Mouse (Mus musculus) hindbrain, embryonic 16.5 days (tissue): ENCODE data around the gene Ugt1a10. TPM values are rescaled to one million over a fixed set of nuclear protein-coding genes. Genes with fewer than 3 reads are reported as not detected.

Experiments used
- ATAC-seq: fragments of 200-750 bp; cut with Nextera tagmentation; 2 replicates; pipeline ENCODE4 v1.8.0; 2017; ENCODE audit warnings: moderate TSS enrichment, moderate library complexity
- H3K27ac ChIP-seq: fragments of 300-500 bp; sonication (generic); 2 replicates; pipeline ENCODE4 v1.5.1; 2014; ENCODE audit warnings: low read depth, mild to moderate bottlenecking, control low read depth, low read length, moderate library complexity
- H3K27me3 ChIP-seq: fragments of 300-500 bp; sonication (generic); replicated peaks from 2 replicates; pipeline ENCODE4 v1.6.1; 2014; ENCODE audit warnings: low read length; ENCODE audit not compliant: control insufficient read depth, insufficient read depth
- H3K36me3 ChIP-seq: fragments of 300-500 bp; sonication (generic); 2 replicates; pipeline ENCODE4 v1.6.1; 2014; ENCODE audit warnings: mild to moderate bottlenecking, low read length, moderate library complexity, mixed read lengths; ENCODE audit not compliant: control insufficient read depth, insufficient read depth
- H3K4me1 ChIP-seq: fragments of 300-500 bp; sonication (generic); 2 replicates; pipeline ENCODE4 v1.6.1; 2014; ENCODE audit warnings: low read depth, low read length; ENCODE audit not compliant: control insufficient read depth, insufficient read depth
- H3K4me2 ChIP-seq: fragments of 300-500 bp; sonication (generic); 2 replicates; pipeline ENCODE4 v1.6.1; 2014; ENCODE audit warnings: mild to moderate bottlenecking, low read length, control low read depth, moderate library complexity
- H3K4me3 ChIP-seq: fragments of 300-500 bp; sonication (generic); 2 replicates; pipeline ENCODE4 v1.5.1; 2014; ENCODE audit warnings: mild to moderate bottlenecking, low read length, control low read depth, moderate library complexity
- H3K9ac ChIP-seq: fragments of 300-500 bp; sonication (generic); 2 replicates; pipeline ENCODE4 v1.6.1; 2014; ENCODE audit warnings: low read depth, mild to moderate bottlenecking, control low read depth, low read length, moderate library complexity
- H3K9me3 ChIP-seq: fragments of 300-500 bp; sonication (generic); 2 replicates; pipeline ENCODE4 v1.6.1; 2014; ENCODE audit warnings: mild to moderate bottlenecking, low read length, moderate library complexity; ENCODE audit not compliant: control insufficient read depth
- WGBS: fragments of 180-500 bp; shearing (Covaris S2); extraction: QIAGEN DNeasy Blood & Tissue Kit; methylation state at CpG from one replicate; pipeline ENCODE4 v1.1.7; 2014; 5-methylcytosine and 5-hydroxymethylcytosine counted together
- polyA plus RNA-seq: library from polyadenylated mRNA; unstranded; fragments of >200 nt; fragmentation: Nextera tagmentation; extraction: Ambion mirVana; gene quantifications from 2 replicates; pipeline ENCODE4 v1.2.1, GENCODE M21; 2015

Gene Ugt1a10
- polyA plus RNA-seq, 1 experiment from 2014 or later, result not detected

GRCm38 (mm10) chr1:88195687-88196086 lies 140.5 kb downstream of the Ugt1a10 start:
- no peak overlapping the region for H3K4me2 ChIP-seq
- WGBS, result 91% methylated on average over 1 of the region's 1 CpGs
- H3K4me3 ChIP-seq, result no peak overlapping the region
- no peak overlapping the region for H3K9ac ChIP-seq
- no peak for ATAC-seq
- H3K27me3 ChIP-seq, result no peaks in the 10 kb centered on the region
- no peak overlapping the region for H3K27ac ChIP-seq
- H3K36me3 ChIP-seq, result no peaks in the 10 kb centered on the region
- H3K4me1 ChIP-seq, result no peaks in the 10 kb centered on the region
- no peaks in the 10 kb centered on the region for H3K9me3 ChIP-seq

GRCm38 (mm10) chr1:88197443-88197842 lies 142.3 kb downstream of the Ugt1a10 start:
- 73% methylated on average over 3 of the region's 3 CpGs for WGBS
- Histone ChIP-seq H3K27me3 (no peaks in the 10 kb centered on the region), H3K9ac (no peak overlapping the region), H3K4me3 (no peak overlapping the region), H3K36me3 (no peaks in the 10 kb centered on the region), H3K27ac (no peak overlapping the region), H3K9me3 (no peaks in the 10 kb centered on the region), H3K4me1 (no peaks in the 10 kb centered on the region), H3K4me2 (no peak overlapping the region)
- no peak for ATAC-seq

DNA sequence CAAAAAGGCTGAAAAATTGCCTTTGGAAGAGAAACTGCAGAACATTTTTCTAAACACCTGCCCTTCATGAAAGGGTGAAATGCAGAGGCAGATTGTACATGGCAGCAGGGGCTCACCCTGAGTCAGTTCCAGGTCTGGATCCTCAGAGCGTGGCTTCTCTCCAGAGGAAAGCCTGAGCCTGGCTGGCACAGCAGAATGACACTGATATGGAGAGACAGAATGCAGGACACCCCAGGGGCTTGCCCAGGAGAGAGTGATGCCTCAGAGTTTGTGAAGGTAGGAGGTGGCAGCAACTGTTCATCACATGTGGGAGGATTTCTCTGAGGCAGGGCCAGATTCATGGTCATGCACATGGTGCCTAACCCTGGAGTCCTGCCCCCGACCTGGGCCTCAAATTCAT lies 144.8 kb downstream of the Ugt1a10 start:
- ATAC-seq, result no peak
- 78% methylated on average over 2 of the region's 2 CpGs for WGBS
- H3K36me3 ChIP-seq, result no peaks in the 10 kb centered on the region
- H3K27ac ChIP-seq, result no peak overlapping the region
- no peak overlapping the region for H3K4me2 ChIP-seq
- no peak overlapping the region for H3K9ac ChIP-seq
- no peak overlapping the region for H3K4me3 ChIP-seq
- H3K9me3 ChIP-seq, result peaks cover 6% of the 10 kb centered on the region
- H3K27me3 ChIP-seq, result no peaks in the 10 kb centered on the region
- H3K4me1 ChIP-seq, result no peaks in the 10 kb centered on the region

- no peak within 1 kb of the TSS for H3K4me2 ChIP-seq
- H3K4me1 ChIP-seq, result 0 out of 2 replicates have a peak, but pooled peaks cover 2% of the 10 kb centered on the region
- H3K9ac ChIP-seq, result no peak within 1 kb of the TSS
- H3K36me3 ChIP-seq, result no peaks in the 10 kb centered on the region
- H3K4me3 ChIP-seq, result no peak within 1 kb of the TSS
- no peak within 1 kb of the TSS for H3K27ac ChIP-seq
- H3K9me3 ChIP-seq, result peaks cover 8% of the 10 kb centered on the region
- no peaks in the 10 kb centered on the region for H3K27me3 ChIP-seq
- 85% methylated on average over 7 of the region's 7 CpGs for WGBS
- no peak for ATAC-seq
Observed at GRCm38 (mm10) chr1:88200456-88200855, 145.3 kb downstream of the Ugt1a10 start, which contains the start of gene Ugt1a2. Ugt1a2 (plus strand) TSS chr1:88200601.

- 6% methylated on average over 57 of the region's 62 CpGs for WGBS
- Histone ChIP-seq H3K27ac (peak within 1 kb of the TSS; percentile 68), H3K4me3 (peak within 1 kb of the TSS; percentile 63), H3K36me3 (no peaks in the 10 kb centered on the region), H3K9me3 (peaks cover 11% of the 10 kb centered on the region), H3K27me3 (no peaks in the 10 kb centered on the region), H3K4me2 (peak within 1 kb of the TSS; percentile 96), H3K9ac (peak within 1 kb of the TSS; percentile 80), H3K4me1 (peaks cover 7% of the 10 kb centered on the region)
- peak; percentile 100 for ATAC-seq
Observed at GRCm38 (mm10) chr1:88205294-88205922, 150.2 kb downstream of the Ugt1a10 start, which contains the start of gene Dnajb3. Dnajb3 (minus strand) TSS chr1:88205782.

GRCm38 (mm10) chr1:88206843-88207479 lies 151.8 kb downstream of the Ugt1a10 start:
- Histone ChIP-seq H3K4me2 (no peak overlapping the region), H3K27me3 (no peaks in the 10 kb centered on the region), H3K4me3 (no peak overlapping the region), H3K9ac (no peak overlapping the region), H3K9me3 (peaks cover 18% of the 10 kb centered on the region), H3K36me3 (no peaks in the 10 kb centered on the region), H3K4me1 (peaks cover 7% of the 10 kb centered on the region), H3K27ac (no peak overlapping the region)
- ATAC-seq, result no peak
- WGBS, result 82% methylated on average over 2 of the region's 2 CpGs

DNA sequence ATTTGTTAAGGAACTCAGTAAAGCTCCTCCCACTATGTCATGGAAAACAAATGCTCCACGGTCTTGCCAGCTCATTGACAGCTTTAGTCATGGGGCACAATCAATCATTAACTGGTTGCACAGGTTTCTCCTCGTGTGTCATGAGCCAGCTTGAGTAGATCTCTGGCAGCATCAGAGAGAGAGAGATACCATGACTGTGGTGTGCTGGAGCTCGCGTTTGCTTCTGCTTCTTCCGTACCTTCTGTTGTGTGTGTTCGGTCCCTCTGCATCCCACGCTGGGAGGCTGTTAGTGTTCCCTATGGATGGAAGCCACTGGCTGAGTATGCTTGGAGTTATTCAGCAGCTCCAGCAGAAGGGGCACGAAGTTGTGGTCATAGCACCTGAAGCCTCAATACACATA lies 156.6 kb downstream of the Ugt1a10 start, which contains the start of gene Ugt1a1:
Ugt1a1 (plus strand) TSS at position 148 of the 400 bp plus-strand sequence.
- 69% methylated on average over 8 of the region's 8 CpGs for WGBS
- Histone ChIP-seq H3K4me1 (no peaks in the 10 kb centered on the region), H3K4me2 (no peak within 1 kb of the TSS), H3K36me3 (no peaks in the 10 kb centered on the region), H3K27ac (no peak within 1 kb of the TSS), H3K9ac (no peak within 1 kb of the TSS), H3K9me3 (peaks cover 55% of the 10 kb centered on the region), H3K27me3 (no peaks in the 10 kb centered on the region), H3K4me3 (no peak within 1 kb of the TSS)
- no peak for ATAC-seq

GRCm38 (mm10) chr1:88212341-88213045 lies 157.3 kb downstream of the Ugt1a10 start:
- H3K4me2 ChIP-seq, result no peak overlapping the region
- 63% methylated on average over 8 of the region's 8 CpGs for WGBS
- no peak overlapping the region for H3K4me3 ChIP-seq
- H3K27me3 ChIP-seq, result no peaks in the 10 kb centered on the region
- no peaks in the 10 kb centered on the region for H3K4me1 ChIP-seq
- peaks cover 62% of the 10 kb centered on the region for H3K9me3 ChIP-seq
- no peak overlapping the region for H3K9ac ChIP-seq
- H3K27ac ChIP-seq, result no peak overlapping the region
- ATAC-seq, result no peak
- H3K36me3 ChIP-seq, result no peaks in the 10 kb centered on the region

DNA sequence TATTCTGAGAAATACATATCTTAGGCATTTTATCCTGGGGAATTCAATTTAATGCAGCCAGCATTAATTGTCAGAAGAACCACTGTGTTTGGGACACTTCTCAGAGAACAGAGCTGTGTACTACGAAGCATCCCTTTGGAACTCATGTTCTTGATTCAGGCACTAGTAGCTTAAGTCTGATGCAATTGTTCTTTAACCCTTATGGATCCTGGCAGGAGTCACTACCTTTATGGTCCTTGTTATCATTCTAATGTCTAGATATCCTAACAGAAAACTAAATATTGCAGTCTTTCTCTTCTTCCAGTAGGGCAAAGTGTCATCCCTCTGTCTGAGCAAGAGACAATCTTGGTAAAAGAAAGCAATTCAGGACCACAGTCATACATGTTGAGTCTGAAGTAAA lies 157.9 kb downstream of the Ugt1a10 start:
- Histone ChIP-seq H3K9ac (no peak overlapping the region), H3K27me3 (no peaks in the 10 kb centered on the region), H3K9me3 (peaks cover 64% of the 10 kb centered on the region), H3K4me3 (no peak overlapping the region), H3K4me2 (no peak overlapping the region), H3K27ac (no peak overlapping the region), H3K36me3 (no peaks in the 10 kb centered on the region), H3K4me1 (no peaks in the 10 kb centered on the region)
- 77% methylated on average over 1 of the region's 1 CpGs for WGBS
- no peak for ATAC-seq
